Mouse (Mus musculus): ENCODE measurements at regions not wholly inside any gene's neighbourhood (a gene's known extent, or its start where the extent isn't known, plus 50 kb on each side); places are given as distances from the start of the nearest gene placed in this dataset.

DNA sequence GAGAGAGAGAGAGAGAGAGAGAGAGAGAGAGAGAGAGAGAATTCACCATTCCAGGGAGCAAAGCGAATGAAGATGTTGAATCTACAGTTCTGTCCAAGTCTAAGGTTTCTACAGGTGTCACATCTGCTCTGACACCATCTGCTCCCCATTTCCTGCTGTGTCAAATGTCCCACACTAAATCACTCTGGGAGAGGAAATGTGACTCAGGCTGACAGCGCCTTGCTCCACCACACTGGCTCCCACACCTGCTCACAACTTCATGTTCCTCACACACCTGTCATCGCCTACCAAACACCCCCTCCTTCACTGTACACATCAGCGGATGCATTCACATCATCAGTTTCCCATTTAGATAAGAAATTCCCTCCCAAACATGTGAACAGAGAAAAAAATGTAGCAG, 366.3 kb downstream of the Synb start:
- no peak for TF ChIP-seq MAX (IDR thresholded peaks at IDR 0.05; ENCODE audit: low read depth)
- peak in 2 of 3 experiments; percentile 86 to 90 for TF ChIP-seq MYOD1 (IDR thresholded peaks at IDR 0.05; ENCODE audit: control insufficient read depth in 1 of 3, insufficient read length in 2 of 3, low read depth in 2 of 3)
- no peak for TF ChIP-seq CEBPB (IDR thresholded peaks at IDR 0.05; ENCODE audit: insufficient read depth, poor library complexity, severe bottlenecking)
- TF ChIP-seq TCF12 (IDR thresholded peaks at IDR 0.05; ENCODE audit: insufficient read depth, poor library complexity, severe bottlenecking) = peak; percentile 64
- peak; percentile 96 for TF ChIP-seq TCF3 (IDR thresholded peaks at IDR 0.05; ENCODE audit: insufficient read length, low read depth)
- TF ChIP-seq REST (IDR thresholded peaks at IDR 0.05; ENCODE audit: insufficient read depth, insufficient read length) = no peak
- TF ChIP-seq MYOG (IDR thresholded peaks at IDR 0.05; ENCODE audit: control insufficient read depth in 1 of 3, insufficient read depth in 1 of 3, insufficient read length in 2 of 3, low read depth in 2 of 3) = peak in 2 of 3 experiments; percentile 28 to 80
- TF ChIP-seq POLR2AphosphoS2 (IDR thresholded peaks at IDR 0.05; ENCODE audit: insufficient read length, low read depth) = no peak
- no peak for TF ChIP-seq SRF (IDR thresholded peaks at IDR 0.05; ENCODE audit: control insufficient read depth, insufficient read length, low read depth)
- no peak for TF ChIP-seq E2F4 (IDR thresholded peaks at IDR 0.05; ENCODE audit: insufficient read depth)
- no peak for TF ChIP-seq USF1 (IDR thresholded peaks at IDR 0.05; ENCODE audit: low read depth)
- no peak for TF ChIP-seq POLR2A (IDR thresholded peaks at IDR 0.05; ENCODE audit: insufficient read length, low read depth)
- Histone ChIP-seq H3K4me3 (no peak overlapping the region), H3ac (ENCODE audit: control insufficient read depth, insufficient read length) (no peak overlapping the region), H3K36me3 (ENCODE audit: control insufficient read depth, insufficient read depth) (no peaks in the 10 kb centered on the region), H3K4me2 (ENCODE audit: low read depth) (peak overlapping the region; percentile 4), H3K79me2 (ENCODE audit: control insufficient read depth, insufficient read depth) (no peaks in the 10 kb centered on the region), H3K27me3 (ENCODE audit: control insufficient read depth, insufficient read depth, insufficient read length) (no peaks in the 10 kb centered on the region)

DNA sequence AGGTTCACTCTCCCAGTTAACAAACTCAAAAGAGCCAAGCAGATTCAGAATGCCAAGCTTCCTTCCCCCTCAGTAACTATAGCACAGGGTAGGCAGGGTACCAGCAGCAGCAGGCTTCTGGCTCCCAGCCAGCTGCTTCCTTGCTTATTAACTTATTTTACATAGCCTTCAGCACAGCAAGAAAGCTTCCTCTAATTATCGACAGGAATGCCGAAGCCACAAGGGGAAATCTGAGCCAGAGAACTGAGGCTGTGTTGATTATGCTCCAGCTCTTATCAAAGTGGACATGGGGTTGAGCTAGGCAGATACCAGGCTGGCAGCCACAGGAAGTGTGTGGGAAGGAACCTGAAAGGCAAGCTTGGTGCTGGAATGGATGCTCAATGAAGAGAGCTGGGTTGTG, 371.0 kb downstream of the Synb start:
- no peak overlapping the region for H3ac ChIP-seq (ENCODE audit: control insufficient read depth, insufficient read length)
- H3K79me2 ChIP-seq (ENCODE audit: control insufficient read depth, insufficient read depth) = no peaks in the 10 kb centered on the region
- H3K36me3 ChIP-seq (ENCODE audit: control insufficient read depth, insufficient read depth) = no peaks in the 10 kb centered on the region
- no peaks in the 10 kb centered on the region for H3K27me3 ChIP-seq (ENCODE audit: control insufficient read depth, insufficient read depth, insufficient read length)
- TF ChIP-seq TCF12 (IDR thresholded peaks at IDR 0.05; ENCODE audit: insufficient read depth, poor library complexity, severe bottlenecking) (no peak), CEBPB (IDR thresholded peaks at IDR 0.05; ENCODE audit: insufficient read depth, poor library complexity, severe bottlenecking) (no peak), SRF (IDR thresholded peaks at IDR 0.05; ENCODE audit: control insufficient read depth, insufficient read length, low read depth) (no peak)
- no peak overlapping the region for H3K4me2 ChIP-seq (ENCODE audit: low read depth)
- H3K4me3 ChIP-seq = no peak overlapping the region

DNA sequence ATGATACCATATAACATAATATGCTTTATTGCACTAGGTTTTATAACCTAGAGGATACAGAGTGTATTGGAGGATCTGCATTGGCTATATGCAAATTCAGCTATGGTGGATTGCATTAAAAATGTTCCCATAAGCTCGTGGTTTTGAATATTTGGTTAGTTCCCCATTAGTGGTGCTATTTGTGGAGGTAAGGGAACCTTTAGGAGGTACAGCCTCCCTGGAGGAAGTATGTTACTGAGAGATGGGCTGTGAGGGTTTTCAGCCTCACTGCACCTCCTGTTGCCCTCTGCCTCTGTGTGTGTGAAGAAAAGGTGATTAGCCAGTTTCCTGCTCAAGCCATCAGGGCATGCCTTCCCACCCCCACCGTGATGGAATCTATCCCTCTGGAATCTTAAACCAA, 372.1 kb downstream of the Synb start:
- TF ChIP-seq MYOG (IDR thresholded peaks at IDR 0.05; ENCODE audit: control insufficient read depth in 1 of 3, insufficient read depth in 1 of 3, insufficient read length in 2 of 3, low read depth in 2 of 3) (no peak), REST (IDR thresholded peaks at IDR 0.05; ENCODE audit: insufficient read depth, insufficient read length) (no peak), POLR2A (IDR thresholded peaks at IDR 0.05; ENCODE audit: insufficient read length, low read depth) (no peak), TCF12 (IDR thresholded peaks at IDR 0.05; ENCODE audit: insufficient read depth, poor library complexity, severe bottlenecking) (no peak), E2F4 (IDR thresholded peaks at IDR 0.05; ENCODE audit: insufficient read depth) (no peak), USF1 (IDR thresholded peaks at IDR 0.05; ENCODE audit: low read depth) (no peak), MYOD1 (IDR thresholded peaks at IDR 0.05; ENCODE audit: control insufficient read depth in 1 of 3, insufficient read length in 2 of 3, low read depth in 2 of 3) (no peak), CEBPB (IDR thresholded peaks at IDR 0.05; ENCODE audit: insufficient read depth, poor library complexity, severe bottlenecking) (no peak), POLR2AphosphoS2 (IDR thresholded peaks at IDR 0.05; ENCODE audit: insufficient read length, low read depth) (no peak), SRF (IDR thresholded peaks at IDR 0.05; ENCODE audit: control insufficient read depth, insufficient read length, low read depth) (no peak)
- H3K4me2 ChIP-seq (ENCODE audit: low read depth) = no peak overlapping the region
- H3ac ChIP-seq (ENCODE audit: control insufficient read depth, insufficient read length) = no peak overlapping the region
- H3K36me3 ChIP-seq (ENCODE audit: control insufficient read depth, insufficient read depth) = no peaks in the 10 kb centered on the region
- no peaks in the 10 kb centered on the region for H3K79me2 ChIP-seq (ENCODE audit: control insufficient read depth, insufficient read depth)
- no peaks in the 10 kb centered on the region for H3K27me3 ChIP-seq (ENCODE audit: control insufficient read depth, insufficient read depth, insufficient read length)
- H3K4me3 ChIP-seq = no peak overlapping the region

DNA sequence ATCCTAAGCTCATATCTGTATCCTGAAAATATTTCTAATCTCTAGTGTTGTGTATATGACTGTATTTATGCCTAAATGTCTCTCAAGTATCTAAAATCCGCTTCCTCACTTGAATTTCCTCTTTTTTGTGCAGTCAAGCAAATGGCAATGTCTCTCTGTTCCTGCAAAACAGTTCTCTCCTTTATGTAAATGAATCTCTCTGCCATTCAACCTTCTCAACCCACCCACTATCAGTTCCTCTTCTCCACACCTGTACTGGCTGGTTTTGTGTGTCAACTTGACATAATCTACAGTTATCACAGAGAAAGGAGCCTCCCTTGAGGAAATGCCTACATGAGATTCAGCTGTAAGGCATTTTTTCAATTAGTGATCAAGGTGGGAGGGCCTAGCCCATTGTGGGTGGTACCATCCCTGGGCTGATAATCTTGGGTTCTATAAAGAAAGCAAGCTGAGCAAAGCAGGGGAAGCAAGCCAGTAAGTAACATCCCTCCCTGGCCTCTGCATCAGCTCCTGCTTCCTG, 375.5 kb downstream of the Synb start:
- Histone ChIP-seq H3K79me2 (ENCODE audit: control insufficient read depth, insufficient read depth) (no peaks in the 10 kb centered on the region), H3K27me3 (ENCODE audit: control insufficient read depth, insufficient read depth, insufficient read length) (no peaks in the 10 kb centered on the region)
- TF ChIP-seq POLR2A (IDR thresholded peaks at IDR 0.05; ENCODE audit: insufficient read length, low read depth) (no peak), MYOD1 (IDR thresholded peaks at IDR 0.05; ENCODE audit: control insufficient read depth in 1 of 3, insufficient read length in 2 of 3, low read depth in 2 of 3) (no peak), SRF (IDR thresholded peaks at IDR 0.05; ENCODE audit: control insufficient read depth, insufficient read length, low read depth) (no peak), E2F4 (IDR thresholded peaks at IDR 0.05; ENCODE audit: insufficient read depth) (no peak), MYOG (IDR thresholded peaks at IDR 0.05; ENCODE audit: control insufficient read depth in 1 of 3, insufficient read depth in 1 of 3, insufficient read length in 2 of 3, low read depth in 2 of 3) (no peak), CEBPB (IDR thresholded peaks at IDR 0.05; ENCODE audit: insufficient read depth, poor library complexity, severe bottlenecking) (no peak), MAX (IDR thresholded peaks at IDR 0.05; ENCODE audit: low read depth) (no peak), REST (IDR thresholded peaks at IDR 0.05; ENCODE audit: insufficient read depth, insufficient read length) (no peak), USF1 (IDR thresholded peaks at IDR 0.05; ENCODE audit: low read depth) (no peak)

DNA sequence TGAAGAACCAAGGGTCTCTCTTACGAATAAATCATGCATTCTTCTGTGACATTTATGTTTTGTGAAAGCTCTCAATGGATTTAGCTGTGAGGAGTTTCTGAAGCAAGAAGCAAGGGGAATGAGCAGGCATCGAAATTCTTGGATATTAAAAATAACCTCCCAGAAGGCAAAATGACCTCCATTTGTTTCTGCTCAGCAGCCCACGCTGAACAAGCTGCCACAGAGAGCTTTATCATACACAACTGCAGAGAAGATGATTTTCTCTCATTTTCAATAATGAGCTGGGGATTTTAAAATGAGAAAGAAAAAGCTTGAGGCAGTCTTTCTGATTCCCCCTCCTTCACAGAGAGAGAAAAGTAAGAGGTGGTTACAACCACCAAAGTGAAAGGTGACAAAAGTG, 394.2 kb downstream of the Synb start:
- no peaks in the 10 kb centered on the region for H3K27me3 ChIP-seq (ENCODE audit: control insufficient read depth, insufficient read depth, insufficient read length)
- H3K79me2 ChIP-seq (ENCODE audit: control insufficient read depth, insufficient read depth) = no peaks in the 10 kb centered on the region
- H3ac ChIP-seq (ENCODE audit: control insufficient read depth, insufficient read length) = no peak overlapping the region
- no peak overlapping the region for H3K4me2 ChIP-seq (ENCODE audit: low read depth)
- no peaks in the 10 kb centered on the region for H3K36me3 ChIP-seq (ENCODE audit: control insufficient read depth, insufficient read depth)
- TF ChIP-seq TCF3 (IDR thresholded peaks at IDR 0.05; ENCODE audit: insufficient read length, low read depth) (no peak), MAX (IDR thresholded peaks at IDR 0.05; ENCODE audit: low read depth) (no peak), REST (IDR thresholded peaks at IDR 0.05; ENCODE audit: insufficient read depth, insufficient read length) (no peak), SRF (IDR thresholded peaks at IDR 0.05; ENCODE audit: control insufficient read depth, insufficient read length, low read depth) (no peak), CEBPB (IDR thresholded peaks at IDR 0.05; ENCODE audit: insufficient read depth, poor library complexity, severe bottlenecking) (no peak), TCF12 (IDR thresholded peaks at IDR 0.05; ENCODE audit: insufficient read depth, poor library complexity, severe bottlenecking) (no peak)
- no peak overlapping the region for H3K4me3 ChIP-seq

More for the DNA sequence above, 375.5 kb downstream of the Synb start:
- H3ac ChIP-seq (ENCODE audit: control insufficient read depth, insufficient read length) = no peak overlapping the region
- no peak overlapping the region for H3K4me3 ChIP-seq
- H3K4me2 ChIP-seq (ENCODE audit: low read depth) = no peak overlapping the region
- H3K36me3 ChIP-seq (ENCODE audit: control insufficient read depth, insufficient read depth) = no peaks in the 10 kb centered on the region
